8 mouse cellular contexts compared by ENCODE assay signal in genomic region chr11:98794469-98795014, GRCm38 (mm10). TPM values are rescaled to one million over a fixed set of nuclear protein-coding genes. Genes with fewer than 3 reads are reported as not detected.
DNase-seq lines count a peak whose midpoint lies in the region; ATAC-seq and TF ChIP-seq lines count a peak whose summit lies in the region.

No protein-coding gene starts in this region.

- peaks cover 13% of the 10 kb centered on the region for H3K36me3 ChIP-seq in C2C12 (ENCODE audit: control insufficient read depth, insufficient read depth)
- peaks cover 12% of the 10 kb centered on the region for H3K36me3 ChIP-seq in limb, embryonic 13.5 days
- H3K36me3 ChIP-seq in midbrain, embryonic 14.5 days (ENCODE audit: control insufficient read depth, insufficient read depth, low read length): peaks cover 11% of the 10 kb centered on the region

- TF ChIP-seq CTCF in C2C12 (IDR thresholded peaks at IDR 0.05; ENCODE audit: control insufficient read depth, insufficient read depth, insufficient read length): no peak

- H3K79me3 ChIP-seq in C2C12 (ENCODE audit: low read depth): peaks cover 32% of the 10 kb centered on the region

- H3ac ChIP-seq in C2C12 (ENCODE audit: control insufficient read depth, insufficient read length, low read depth): peak overlapping the region; percentile 95

- peak overlapping the region; percentile 100 for H3K9ac ChIP-seq in limb, embryonic 13.5 days
- peak overlapping the region; percentile 99 for H3K9ac ChIP-seq in midbrain, embryonic 14.5 days (replicated peaks; ENCODE audit: low read length)

- H3K4me2 ChIP-seq in limb, embryonic 13.5 days (replicated peaks): peak overlapping the region; percentile 99
- peak overlapping the region; percentile 95 for H3K4me2 ChIP-seq in midbrain, embryonic 14.5 days (ENCODE audit: low read length)

- under 1% methylated on average over 27 of the region's 30 CpGs for WGBS in limb, embryonic 13.5 days
- under 1% methylated on average over 30 of the region's 30 CpGs for WGBS in midbrain, embryonic 14.5 days

- H3K79me2 ChIP-seq in C2C12 (ENCODE audit: control insufficient read depth, insufficient read depth): peaks cover 53% of the 10 kb centered on the region

- H3K4me1 ChIP-seq in limb, embryonic 13.5 days: peaks cover 36% of the 10 kb centered on the region
- peaks cover 30% of the 10 kb centered on the region for H3K4me1 ChIP-seq in midbrain, embryonic 14.5 days (ENCODE audit: control insufficient read depth, insufficient read depth, low read length)

- peak overlapping the region; percentile 100 for H3K27ac ChIP-seq in limb, embryonic 13.5 days
- peak overlapping the region; percentile 98 for H3K27ac ChIP-seq in midbrain, embryonic 14.5 days (replicated peaks; ENCODE audit: low read depth, low read length)

- H3K9me3 ChIP-seq in limb, embryonic 13.5 days: no peaks in the 10 kb centered on the region
- no peaks in the 10 kb centered on the region for H3K9me3 ChIP-seq in midbrain, embryonic 14.5 days (ENCODE audit: control insufficient read depth, low read length)

- H3K27me3 ChIP-seq in C2C12 (ENCODE audit: control insufficient read depth, insufficient read depth, insufficient read length): no peaks in the 10 kb centered on the region
- H3K27me3 ChIP-seq in limb, embryonic 13.5 days: no peaks in the 10 kb centered on the region
- H3K27me3 ChIP-seq in midbrain, embryonic 14.5 days (ENCODE audit: control insufficient read depth, insufficient read depth, low read length): no peaks in the 10 kb centered on the region

- peak; percentile 82 for DNase-seq in NIH3T3 (ENCODE audit: low read depth)
- DNase-seq in cerebellum, postnatal 25 days: peak; percentile 87 to 88
- peak; percentile 37 to 71 for DNase-seq in gastrocnemius, adult 8-10 months (ENCODE audit: low spot score in 2 of 2)
- DNase-seq in induced T-regulatory cell, adult 2 months (ENCODE audit: low read depth): peak; percentile 70
- peak; percentile 78 for DNase-seq in midbrain, embryonic 14.5 days
- peak; percentile 70 for DNase-seq in urinary bladder, postnatal 25 days (ENCODE audit: low spot score)

- H3K4me3 ChIP-seq in C2C12 (ENCODE audit: insufficient read depth, poor library complexity, severe bottlenecking): peak overlapping the region; percentile 83
- H3K4me3 ChIP-seq in limb, embryonic 13.5 days: peak overlapping the region; percentile 100
- peak overlapping the region; percentile 100 for H3K4me3 ChIP-seq in midbrain, embryonic 14.5 days (replicated peaks; ENCODE audit: low read depth, low read length)

- peak; percentile 49 for ATAC-seq in limb, embryonic 13.5 days (ENCODE audit: low FRiP score, low read depth)
- ATAC-seq in midbrain, embryonic 14.5 days (ENCODE audit: low FRiP score, low TSS enrichment): peak; percentile 62

TF ChIP-seq in C2C12, 6 proteins besides CTCF, POLR2A, EP300 and RAD21:
- peak; percentile 9 for TF ChIP-seq MAX (IDR thresholded peaks at IDR 0.05)
- no peak for TF ChIP-seq USF1 (IDR thresholded peaks at IDR 0.05; ENCODE audit: low read depth)

RNA-seq across cellular contexts. Expression of gene Msl1, which starts 0.8 kb away (rescaled TPM):
- 40.5 TPM for polyA plus RNA-seq in C2C12 (2012; fragmentation: generic; extraction: Trizol)
- total RNA-seq in gastrocnemius, adult 8-10 months (2022): 10 to 100 TPM; 53.9 to 57.7 (median 55.8) TPM
- 28.9 and 29.2 TPM in 2 replicates for polyA plus RNA-seq in limb, embryonic 13.5 days (2015; fragmentation: Nextera tagmentation; extraction: Ambion mirVana)
- polyA plus RNA-seq in midbrain, embryonic 14.5 days (2014; fragmentation: Nextera tagmentation; extraction: Ambion mirVana): 25.0 and 35.9 TPM in 2 replicates

RNA-seq across cellular contexts. Expression of gene Casc3, which starts 10.2 kb away (rescaled TPM):
- polyA plus RNA-seq in C2C12 (2012; fragmentation: generic; extraction: Trizol): 24.4 TPM
- 10 to 100 TPM; 14.1 to 18.4 (median 15.2) TPM for total RNA-seq in gastrocnemius, adult 8-10 months (2022)
- 39.5 and 40.0 TPM in 2 replicates for polyA plus RNA-seq in limb, embryonic 13.5 days (2015; fragmentation: Nextera tagmentation; extraction: Ambion mirVana)
- polyA plus RNA-seq in midbrain, embryonic 14.5 days (2014; fragmentation: Nextera tagmentation; extraction: Ambion mirVana): 46.6 and 57.3 TPM in 2 replicates

RNA-seq across cellular contexts. Expression of gene Nr1d1, which starts 19.4 kb away (rescaled TPM):
- 22.3 TPM for polyA plus RNA-seq in C2C12 (2012; fragmentation: generic; extraction: Trizol)
- total RNA-seq in gastrocnemius, adult 8-10 months (2022): 100 to 1,000 TPM in 2 of 4 experiments, 10 to 100 TPM in 2; 83.4 to 175 (median 99.4) TPM
- 0.93 and 1.1 TPM in 2 replicates for polyA plus RNA-seq in limb, embryonic 13.5 days (2015; fragmentation: Nextera tagmentation; extraction: Ambion mirVana)
- 3.0 TPM in 2 replicates for polyA plus RNA-seq in midbrain, embryonic 14.5 days (2014; fragmentation: Nextera tagmentation; extraction: Ambion mirVana)

RNA-seq across cellular contexts. Expression of gene Rapgefl1, which starts 42.0 kb away (rescaled TPM):
- 0.66 TPM for polyA plus RNA-seq in C2C12 (2012; fragmentation: generic; extraction: Trizol)
- under 1 TPM in 2 of 4 experiments, not detected in 2; 0.08 to 0.29 TPM for total RNA-seq in gastrocnemius, adult 8-10 months (2022)
- 4.2 and 4.4 TPM in 2 replicates for polyA plus RNA-seq in limb, embryonic 13.5 days (2015; fragmentation: Nextera tagmentation; extraction: Ambion mirVana)
- polyA plus RNA-seq in midbrain, embryonic 14.5 days (2014; fragmentation: Nextera tagmentation; extraction: Ambion mirVana): 8.8 and 9.6 TPM in 2 replicates

RNA-seq across cellular contexts. Expression of gene Thra, which starts 54.1 kb away (rescaled TPM):
- 28.1 TPM for polyA plus RNA-seq in C2C12 (2012; fragmentation: generic; extraction: Trizol)
- 10 to 100 TPM; 67.5 to 81.5 (median 76.2) TPM for total RNA-seq in gastrocnemius, adult 8-10 months (2022)
- polyA plus RNA-seq in limb, embryonic 13.5 days (2015; fragmentation: Nextera tagmentation; extraction: Ambion mirVana): 34.1 and 34.3 TPM in 2 replicates
- polyA plus RNA-seq in midbrain, embryonic 14.5 days (2014; fragmentation: Nextera tagmentation; extraction: Ambion mirVana): 175 and 194 TPM in 2 replicates

Comparison
In these comparisons a context has a peak if more than half of its experiments do, and no peak if none do; other contexts are left out.
1. Peak in every context shown above with its lines: DNase-seq, ATAC-seq, H3K4me3 ChIP-seq and H3K27ac ChIP-seq.